Comparison of ENCODE assay signal across 11 mouse cellular contexts in genomic region chr10:75160171-75160900, GRCm38 (mm10). TPM values are rescaled to one million over a fixed set of nuclear protein-coding genes. Genes with fewer than 3 reads are reported as not detected.
DNase-seq lines count a peak whose midpoint lies in the region; TF ChIP-seq lines count a peak whose summit lies in the region.
"Had no signal": no experiment of that assay in that cellular context is flagged by ENCODE, and none has a peak within 500 bp of the region (broad histone marks: within the 10 kb centered on the region; RNA-seq: fewer than 3 reads in every experiment).

No protein-coding gene starts in this region.

- TF ChIP-seq EP300 in ES-Bruce4 (IDR thresholded peaks at IDR 0.05; ENCODE audit: insufficient read depth, low read depth, low read length) = no peak

- H3K4me1 ChIP-seq in ES-Bruce4 (ENCODE audit: control insufficient read depth, insufficient read depth, low read length) = peaks cover 3% of the 10 kb centered on the region
- H3K4me1 ChIP-seq: embryonic facial prominence, embryonic 12.5 days; heart, embryonic 12.5 days; limb, embryonic 13.5 days had no signal

- H3K36me3 ChIP-seq in ES-Bruce4 (ENCODE audit: control insufficient read depth, insufficient read depth, low read length, poor library complexity, severe bottlenecking) = no peaks in the 10 kb centered on the region

- DNase-seq in left cerebral cortex, adult 2 months (ENCODE audit: extremely low spot score in 1 of 2, low spot score in 2 of 2) = no peak
- DNase-seq in left cerebral cortex, postnatal 10 days (ENCODE audit: extremely low spot score in 1 of 2, low spot score in 2 of 2) = no peak
- DNase-seq in R1 (ENCODE audit: low read depth, low spot score) = peak; percentile 64
- peak; percentile 74 to 83 for DNase-seq in kidney, postnatal 25 days
- no peak for DNase-seq in left cerebral cortex, postnatal 4 days
- DNase-seq in frontal cortex, postnatal 36 days (ENCODE audit: low spot score in 2 of 2) = no peak
- DNase-seq: thymus, postnatal 36 days had no signal

- H3K27me3 ChIP-seq in ES-Bruce4 (ENCODE audit: control insufficient read depth, insufficient read depth, low read length, poor library complexity, severe bottlenecking) = no peaks in the 10 kb centered on the region
- H3K27me3 ChIP-seq: embryonic facial prominence, embryonic 12.5 days; heart, embryonic 12.5 days; limb, embryonic 13.5 days had no signal

- no peak overlapping the region for H3K27ac ChIP-seq in left cerebral cortex, adult 2 months
- no peak overlapping the region for H3K27ac ChIP-seq in ES-Bruce4 (ENCODE audit: insufficient read depth, low read length)
- H3K27ac ChIP-seq: embryonic facial prominence, embryonic 12.5 days; limb, embryonic 13.5 days had no signal

- no peak overlapping the region for H3K4me3 ChIP-seq in left cerebral cortex, adult 2 months
- no peak overlapping the region for H3K4me3 ChIP-seq in ES-Bruce4 (ENCODE audit: low read depth, low read length)
- H3K4me3 ChIP-seq: embryonic facial prominence, embryonic 12.5 days; heart, embryonic 12.5 days; limb, embryonic 13.5 days had no signal

- peak; percentile 39 for TF ChIP-seq CTCF in left cerebral cortex, adult 2 months (IDR thresholded peaks at IDR 0.05)
- peak; percentile 32 for TF ChIP-seq CTCF in ES-Bruce4 (IDR thresholded peaks at IDR 0.05; ENCODE audit: low read depth, low read length)

- no peak for TF ChIP-seq POLR2A in ES-Bruce4 (IDR thresholded peaks at IDR 0.05; ENCODE audit: insufficient read depth, low read length)

- no peaks in the 10 kb centered on the region; the same call in 1 of the 2 replicates for H3K9me3 ChIP-seq in ES-Bruce4 (replicated peaks; ENCODE audit: control insufficient read depth, insufficient read depth, low read length, poor library complexity, severe bottlenecking)
- H3K9me3 ChIP-seq: embryonic facial prominence, embryonic 12.5 days; limb, embryonic 13.5 days had no signal

- intact Hi-C loops in left cerebral cortex, adult 2 months (cut with DNase I) = no loop called here
- intact Hi-C loops in left cerebral cortex, postnatal 10 days (cut with DNase I) = no loop called here
- intact Hi-C loops in left cerebral cortex, postnatal 4 days (cut with DNase I) = no loop called here

- no peak overlapping the region for H3K9ac ChIP-seq in ES-Bruce4 (ENCODE audit: low read depth, poor library complexity, severe bottlenecking)
- H3K9ac ChIP-seq: embryonic facial prominence, embryonic 12.5 days; heart, embryonic 12.5 days; limb, embryonic 13.5 days had no signal

RNA-seq across cellular contexts. Expression of gene Specc1l, which starts 51.5 kb away (rescaled TPM):
- total RNA-seq in left cerebral cortex, adult 2 months (2021) = 10 to 100 TPM; 42.9 to 46.4 TPM
- 10 to 100 TPM; 44.2 to 46.6 TPM for total RNA-seq in left cerebral cortex, postnatal 10 days (2021)
- polyA plus RNA-seq in ES-Bruce4 (2011; ENCODE audit: insufficient read depth, insufficient read length, low read depth, missing spikeins) = 41.2 and 41.5 TPM in 2 replicates
- 10 to 100 TPM; 53.3 to 58.4 TPM for total RNA-seq in left cerebral cortex, postnatal 4 days (2021)

Comparison
In these comparisons a context has a peak if more than half of its experiments do, and no peak if none do; other contexts are left out.
1. DNase-seq: peak in R1 (single experiment) and kidney, postnatal 25 days (2 of 2); none in left cerebral cortex, adult 2 months (0 of 2), left cerebral cortex, postnatal 10 days (0 of 2), left cerebral cortex, postnatal 4 days (single experiment) and frontal cortex, postnatal 36 days (0 of 2).